ENCODE assay signal across 8 mouse cellular contexts in genomic region chr5:35893805-35894260, GRCm38 (mm10). TPM values are rescaled to one million over a fixed set of nuclear protein-coding genes. Genes with fewer than 3 reads are reported as not detected.
DNase-seq lines count a peak whose midpoint lies in the region; ATAC-seq lines count a peak whose summit lies in the region.

No protein-coding gene starts in this region.

- peak overlapping the region; percentile 91 for H3K4me2 ChIP-seq in hindbrain, embryonic 16.5 days (ENCODE audit: low read length)

- peak; percentile 84 to 93 for DNase-seq in adrenal gland, adult (ENCODE audit: inconsistent age in 2 of 2, low spot score in 1 of 2)
- DNase-seq in cerebellum, postnatal 36 days, result peak; percentile 66 to 70
- peak; percentile 67 for DNase-seq in gastrocnemius, postnatal 10 days
- DNase-seq in left cerebral cortex, postnatal 25 days (ENCODE audit: low spot score in 2 of 2), result peak; percentile 37 to 48
- peak; percentile 75 to 79 for DNase-seq in right cerebral cortex, postnatal 10 days (ENCODE audit: low spot score in 2 of 2)
- DNase-seq in urinary bladder, postnatal 36 days (ENCODE audit: low spot score in 2 of 2), result peak; percentile 53 to 67

- H3K4me3 ChIP-seq in hindbrain, embryonic 16.5 days (ENCODE audit: low read length), result peak overlapping the region; percentile 97

- H3K4me1 ChIP-seq in hindbrain, embryonic 16.5 days (ENCODE audit: control insufficient read depth, insufficient read depth, low read depth, low read length), result peaks cover 42% of the 10 kb centered on the region

- no peaks in the 10 kb centered on the region for H3K9me3 ChIP-seq in hindbrain, embryonic 16.5 days (ENCODE audit: control insufficient read depth, low read length)

- H3K36me3 ChIP-seq in hindbrain, embryonic 16.5 days (ENCODE audit: control insufficient read depth, insufficient read depth, low read length), result no peaks in the 10 kb centered on the region

- peak overlapping the region; percentile 98 for H3K9ac ChIP-seq in hindbrain, embryonic 16.5 days (ENCODE audit: low read depth, low read length)

- intact Hi-C loops in left cerebral cortex, postnatal 25 days (cut with DNase I), result loop anchor here (5.0 kb wide), 1 partner anchor 48 kb away; no protein-coding TSS in a partner anchor

- under 1% methylated on average over 21 of the region's 21 CpGs for WGBS in hindbrain, embryonic 16.5 days

- H3K27ac ChIP-seq in hindbrain, embryonic 16.5 days (ENCODE audit: low read depth, low read length), result peak overlapping the region; percentile 82

- no peaks in the 10 kb centered on the region for H3K27me3 ChIP-seq in hindbrain, embryonic 16.5 days (replicated peaks; ENCODE audit: control insufficient read depth, insufficient read depth, low read length)

- peak; percentile 44 for ATAC-seq in hindbrain, embryonic 16.5 days
- ATAC-seq in megakaryocyte, adult 5-6 weeks (ENCODE audit: poor library complexity, severe bottlenecking), result peak; percentile 39

RNA-seq across cellular contexts. Expression of gene Afap1, which starts 0.7 kb away (rescaled TPM):
- 10 to 100 TPM; 18.6 to 25.9 TPM for total RNA-seq in gastrocnemius, postnatal 10 days (2021)
- 54.8 and 69.4 TPM in 2 replicates for polyA plus RNA-seq in hindbrain, embryonic 16.5 days (2015; fragmentation: Nextera tagmentation; extraction: Ambion mirVana)
- total RNA-seq in left cerebral cortex, postnatal 25 days (2021), result 10 to 100 TPM; 30.3 to 31.1 TPM
- total RNA-seq in megakaryocyte, adult 5-6 weeks (2015), result 2.6 and 2.7 TPM in 2 replicates
- total RNA-seq in megakaryocyte, adult 5-6 weeks (2017), result 2.0 and 3.1 TPM in 2 replicates

Comparison
In these comparisons a context has a peak if more than half of its experiments do, and no peak if none do; other contexts are left out.
1. Peak in every context shown above with its lines: DNase-seq, ATAC-seq, H3K4me3 ChIP-seq and H3K27ac ChIP-seq.
2. RNA of gene Afap1, which starts 0.7 kb away (total RNA-seq): 30.3 to 31.1 TPM in left cerebral cortex, postnatal 25 days and 18.6 to 25.9 TPM in gastrocnemius, postnatal 10 days; 2.0 to 3.1 TPM in megakaryocyte, adult 5-6 weeks; every median in the first group is over 4 times any median in the second.